Mouse (Mus musculus) kidney, postnatal 14 days (tissue): Measurements from ENCODE around the gene Srrm3.
A peak's percentile ranks its signal among the peaks of the same experiment; 100 is the strongest.

Source experiments
- DNase-seq: peaks from one replicate; pipeline ENCODE4 v3.0.0; 2022; ENCODE audit warnings: mixed read lengths

Gene Srrm3

DNA sequence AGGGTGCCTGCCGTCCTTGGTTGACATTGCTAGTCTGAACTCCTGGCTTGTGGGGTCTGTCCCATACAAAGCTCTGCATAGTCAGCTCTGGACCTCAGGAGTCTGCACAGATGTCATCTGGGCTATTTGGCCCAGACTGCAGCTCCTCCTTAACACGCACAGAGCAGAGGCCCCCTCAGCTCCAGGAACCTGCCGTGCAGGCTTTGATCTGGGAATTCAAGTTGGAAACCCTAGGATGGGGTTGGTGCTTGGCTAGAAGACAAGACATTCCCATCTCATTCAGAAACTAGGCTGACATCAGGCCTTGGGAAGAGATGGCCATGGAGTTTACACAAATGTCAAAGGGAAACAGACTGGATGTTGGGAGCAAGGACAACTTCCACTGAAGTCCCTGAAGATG is 17.8 kb downstream of the Srrm3 start:
- DNase-seq = no peak

DNA sequence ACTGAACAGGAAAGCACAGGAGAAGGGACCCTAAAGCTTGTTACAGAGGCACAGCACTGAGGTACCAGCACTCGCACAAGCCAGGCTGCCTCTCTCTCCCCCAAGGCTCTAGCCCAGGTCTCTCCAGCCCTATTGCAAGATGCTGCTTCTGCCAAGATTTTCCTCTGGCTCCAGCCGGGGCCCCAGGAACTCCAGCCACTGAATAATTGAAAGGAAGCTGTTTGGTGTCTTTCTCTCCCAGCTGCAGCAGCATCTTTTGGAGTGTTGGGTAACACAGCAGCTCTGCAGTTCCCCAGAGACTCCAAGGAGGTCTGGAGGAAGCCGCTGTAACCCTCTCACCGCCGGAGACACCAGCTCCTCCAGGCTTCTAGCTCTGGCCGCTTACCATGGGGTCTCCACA is 19.5 kb downstream of the Srrm3 start:
- DNase-seq = no peak

DNA sequence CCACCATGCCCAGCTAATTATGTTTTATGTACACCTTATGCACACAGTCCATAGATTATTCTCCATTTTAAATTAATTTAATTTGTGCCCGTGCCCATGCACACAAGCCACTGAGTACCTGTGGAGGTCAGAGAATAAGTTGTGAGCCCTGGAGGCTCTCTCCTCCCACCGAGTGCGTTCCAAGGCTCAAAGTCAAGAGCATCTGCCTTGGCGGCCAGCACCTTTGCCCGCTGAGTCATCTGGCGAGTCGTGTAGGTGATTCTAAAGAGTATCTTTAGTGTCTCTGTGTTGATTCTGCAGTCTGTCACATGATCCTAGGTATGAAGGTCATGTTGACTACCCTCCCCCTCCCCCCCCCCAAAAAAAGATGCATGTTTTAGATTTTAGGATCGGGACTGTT is 22.7 kb downstream of the Srrm3 start:
- DNase-seq = no peak

DNA sequence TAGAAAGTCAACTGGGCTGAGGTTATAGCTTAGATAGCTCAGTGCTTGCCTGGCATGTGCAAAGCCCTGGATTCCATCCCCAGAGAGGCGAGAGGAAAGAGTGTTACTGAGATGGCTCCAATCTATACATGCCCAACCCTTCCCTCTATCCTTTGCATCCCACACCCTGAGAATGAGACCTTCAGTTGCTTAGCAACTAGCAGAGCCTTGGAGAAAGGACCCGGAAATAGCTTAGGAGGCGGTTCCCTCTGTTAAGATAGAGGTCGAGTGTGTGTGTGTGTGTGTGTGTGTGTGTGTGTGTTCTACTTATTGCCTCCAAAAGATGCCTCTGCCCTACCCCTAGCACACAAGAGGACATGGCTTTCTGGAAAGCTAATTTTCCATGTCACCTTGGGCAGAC is 26.0 kb downstream of the Srrm3 start:
- no peak for DNase-seq

DNA sequence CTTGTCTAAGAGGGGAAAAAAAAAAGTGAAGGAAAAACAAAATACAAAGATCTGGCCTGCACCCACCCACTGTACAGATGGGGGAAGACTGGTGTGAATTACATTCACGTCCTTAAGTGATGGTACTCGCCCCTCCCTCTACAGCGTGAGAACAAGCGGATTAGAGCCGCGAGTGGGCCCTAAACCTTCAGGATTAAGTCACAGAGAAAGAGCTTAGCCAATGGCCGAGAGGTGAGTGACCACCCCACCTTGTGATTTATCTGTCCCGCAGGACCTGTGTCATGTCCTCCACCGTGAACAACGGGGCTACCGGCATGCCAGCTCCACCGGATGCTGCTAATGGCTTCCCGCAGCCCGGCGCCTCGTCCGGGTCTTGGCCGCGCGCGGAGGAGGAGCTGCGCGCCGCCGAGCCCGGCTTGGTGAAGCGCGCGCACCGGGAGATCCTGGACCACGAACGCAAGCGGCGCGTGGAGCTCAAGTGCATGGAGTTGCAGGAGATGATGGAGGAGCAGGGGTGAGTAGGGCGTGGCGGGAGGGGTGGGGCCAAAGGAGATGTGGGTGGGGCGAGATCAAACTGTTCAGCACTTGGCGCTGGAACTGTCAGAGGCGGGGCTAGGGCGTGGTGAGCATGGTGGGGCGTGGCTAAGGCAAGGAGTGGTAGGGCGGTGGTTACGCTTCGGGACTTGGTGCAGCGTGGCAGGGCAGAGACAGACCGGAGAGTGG is 28.2 kb downstream of the Srrm3 start:
- peak; percentile 61 for DNase-seq

DNA sequence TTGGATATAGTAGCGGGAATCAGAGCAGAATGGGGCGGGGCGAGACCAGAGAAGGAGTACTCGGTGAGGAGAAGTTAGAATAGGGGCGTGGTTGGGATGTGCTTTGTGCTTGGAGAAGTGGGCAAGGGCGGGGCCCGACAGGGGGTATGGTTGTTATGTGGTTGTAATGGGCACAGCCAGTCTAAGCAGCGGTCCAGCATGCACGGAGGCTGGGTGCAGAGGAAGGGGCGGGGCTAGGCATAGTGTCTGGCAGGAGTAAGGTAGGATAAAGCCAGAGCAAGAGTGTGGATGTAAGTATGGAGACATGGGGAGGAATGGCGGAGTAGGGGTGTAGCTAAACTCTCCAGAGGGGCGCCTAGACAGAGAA is 28.8 kb downstream of the Srrm3 start:
- no peak for DNase-seq

DNA sequence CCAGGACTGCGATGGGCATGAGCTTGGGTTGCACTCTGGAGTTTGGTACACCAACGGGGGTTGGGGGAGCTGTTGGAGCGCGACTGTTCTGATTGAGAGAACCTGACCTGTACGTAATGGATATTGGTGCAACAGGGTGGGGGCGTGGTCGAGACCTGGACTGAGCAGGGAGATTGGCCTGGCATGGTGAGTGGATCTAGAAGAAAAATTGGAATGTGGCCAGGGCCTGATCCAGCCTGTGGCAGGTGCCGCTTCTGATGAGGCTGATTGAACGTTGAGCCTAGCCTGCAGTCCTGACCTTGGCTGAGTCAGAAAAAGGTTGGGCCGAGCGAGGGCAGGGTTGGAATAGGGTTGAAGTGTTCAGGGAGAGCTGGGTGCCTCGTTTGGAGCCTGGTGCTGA is 29.3 kb downstream of the Srrm3 start:
- no peak for DNase-seq

DNA sequence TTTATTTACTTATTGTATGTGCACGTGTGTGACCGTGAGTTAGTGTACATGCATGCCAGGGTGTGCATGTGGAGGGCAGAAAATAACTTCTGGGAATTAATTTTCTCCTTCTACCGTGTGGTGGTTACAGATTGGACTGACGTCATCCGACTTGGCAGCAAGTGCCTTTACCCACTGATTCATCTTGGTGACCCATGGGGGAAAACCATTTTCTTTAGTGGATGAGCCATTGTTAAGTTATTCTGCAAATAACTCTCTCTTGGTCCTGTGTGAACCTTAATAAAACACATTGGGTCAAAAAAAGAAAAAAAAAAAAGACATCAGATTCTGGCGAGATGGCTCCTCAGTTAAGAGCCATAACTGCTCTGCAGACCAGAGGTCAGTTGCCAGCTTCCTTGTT is 35.0 kb downstream of the Srrm3 start:
- no peak for DNase-seq

DNA sequence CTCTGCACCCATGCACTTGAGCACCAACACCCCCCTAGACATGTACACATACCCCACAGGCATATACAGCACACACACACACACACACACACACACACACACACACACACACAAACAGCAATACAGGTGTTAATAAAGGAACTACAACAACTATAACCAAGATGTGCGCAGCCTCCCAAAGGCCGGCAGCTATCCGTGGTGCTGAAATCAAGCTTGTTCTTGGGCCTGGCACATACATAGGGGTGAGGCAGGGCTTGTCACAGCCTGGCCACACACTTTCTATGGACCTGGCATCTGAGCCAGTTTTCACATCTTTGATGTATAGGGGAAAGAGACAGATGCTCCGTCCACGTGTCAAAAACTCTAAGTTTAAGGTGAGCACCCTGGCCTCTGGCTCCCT is 36.7 kb downstream of the Srrm3 start:
- DNase-seq = peak; percentile 54

DNA sequence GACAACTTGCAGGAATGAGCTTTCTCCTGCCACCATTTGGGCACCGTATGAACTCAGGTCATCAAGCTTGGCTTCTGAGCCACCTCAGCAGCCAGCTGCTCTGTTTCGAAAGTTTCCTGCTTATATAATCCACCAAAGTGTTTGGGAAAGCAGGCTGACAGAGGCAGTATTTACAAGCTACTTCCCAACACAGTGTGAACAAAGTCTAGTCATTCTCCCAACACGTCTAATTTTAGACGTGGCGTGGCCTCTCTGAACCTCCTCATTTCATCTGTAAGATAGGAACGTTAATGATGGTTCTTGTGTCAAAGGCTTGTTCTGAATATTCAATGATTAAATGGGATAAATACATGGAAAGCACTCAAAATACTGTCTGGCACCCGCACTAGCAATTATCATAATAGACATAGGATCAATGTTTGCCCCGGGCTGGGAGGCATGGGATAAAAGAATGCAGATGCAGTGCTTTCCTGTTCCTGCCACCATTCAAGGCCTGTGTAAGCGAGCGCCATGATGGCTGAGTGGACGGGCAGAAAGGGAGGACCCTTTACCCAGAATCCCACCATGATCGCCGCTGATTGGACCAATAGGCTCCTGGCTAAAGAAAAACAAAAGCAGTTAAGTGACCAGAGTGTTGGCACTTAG is 39.1 kb downstream of the Srrm3 start:
- DNase-seq = no peak

DNA sequence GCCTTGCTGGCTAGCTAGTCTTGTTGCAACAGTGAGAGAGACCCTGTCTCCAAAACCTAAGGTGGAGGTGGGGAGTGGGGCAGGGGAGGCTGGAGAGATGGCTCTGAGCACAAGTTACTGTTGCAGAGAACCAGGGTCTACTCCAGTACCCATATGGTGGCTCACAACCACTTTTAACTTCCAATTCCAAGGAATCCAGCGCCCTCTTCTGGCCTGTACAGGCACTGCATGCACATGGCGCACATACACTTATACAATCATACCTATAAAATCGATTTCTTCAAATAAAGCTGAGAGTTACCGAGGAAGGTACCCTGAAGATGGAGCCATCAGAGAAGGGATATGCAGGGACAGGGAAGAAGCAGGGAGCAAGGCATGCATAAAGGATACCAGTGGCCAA is 40.8 kb downstream of the Srrm3 start:
- no peak for DNase-seq

DNA sequence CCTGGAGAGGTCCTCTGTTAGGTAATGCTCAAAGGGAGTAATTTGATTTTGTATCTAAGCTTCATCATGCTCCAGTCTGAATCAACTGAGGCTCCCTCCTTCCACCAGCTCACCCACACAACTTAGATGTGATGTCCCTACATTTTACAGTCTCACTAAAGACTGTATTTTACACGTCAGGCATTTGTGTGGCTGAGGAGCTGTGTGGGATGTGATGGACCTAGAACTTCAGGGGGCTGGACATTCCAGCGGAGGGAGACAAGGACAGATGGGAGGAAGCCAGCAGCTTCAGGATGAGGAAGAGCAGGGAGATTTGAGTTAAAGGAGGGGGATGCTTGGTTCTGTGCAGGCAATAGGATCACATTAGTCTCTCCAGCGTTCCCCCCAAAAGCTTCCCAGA is 41.2 kb downstream of the Srrm3 start:
- DNase-seq = no peak

DNA sequence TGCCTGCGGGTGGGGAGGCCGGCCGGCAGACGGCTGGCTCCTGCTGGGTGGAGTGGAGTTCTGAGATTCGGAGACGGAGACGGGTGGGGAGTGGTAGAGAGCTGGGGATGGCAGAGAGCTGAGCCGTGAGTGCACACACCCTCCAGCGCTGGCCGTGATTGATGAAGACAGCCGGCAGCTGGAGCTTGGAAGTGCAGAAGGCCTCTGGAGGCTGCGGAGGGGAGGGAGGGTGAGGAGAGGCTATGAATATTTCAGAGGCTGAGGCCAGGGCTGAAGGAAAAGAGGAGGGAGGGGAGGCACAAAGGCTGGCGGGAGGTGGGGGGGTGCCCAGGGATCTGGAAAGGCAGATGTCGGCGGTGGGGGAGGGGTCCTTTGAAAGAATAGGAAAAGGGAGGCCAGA is 44.3 kb downstream of the Srrm3 start:
- DNase-seq = no peak

DNA sequence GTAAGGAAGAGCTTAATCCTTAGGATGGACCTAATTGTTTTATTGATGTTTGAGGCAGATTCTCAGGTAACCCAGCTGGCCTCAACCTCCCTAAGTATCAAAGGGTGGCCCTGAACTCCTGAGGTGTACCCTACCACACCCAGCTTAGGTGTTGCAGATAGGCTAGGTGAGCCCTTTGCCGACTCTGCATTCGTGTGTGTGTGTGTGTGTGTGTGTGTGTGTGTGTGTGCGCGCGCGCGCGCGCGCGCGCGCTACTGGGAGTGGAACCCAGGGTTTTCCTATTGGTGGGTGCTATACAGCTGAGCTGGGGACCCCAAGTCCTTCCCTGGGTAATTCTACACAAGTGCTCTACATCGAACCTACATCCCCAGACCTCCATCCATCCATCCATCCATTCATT is 44.8 kb downstream of the Srrm3 start:
- DNase-seq = no peak

DNA sequence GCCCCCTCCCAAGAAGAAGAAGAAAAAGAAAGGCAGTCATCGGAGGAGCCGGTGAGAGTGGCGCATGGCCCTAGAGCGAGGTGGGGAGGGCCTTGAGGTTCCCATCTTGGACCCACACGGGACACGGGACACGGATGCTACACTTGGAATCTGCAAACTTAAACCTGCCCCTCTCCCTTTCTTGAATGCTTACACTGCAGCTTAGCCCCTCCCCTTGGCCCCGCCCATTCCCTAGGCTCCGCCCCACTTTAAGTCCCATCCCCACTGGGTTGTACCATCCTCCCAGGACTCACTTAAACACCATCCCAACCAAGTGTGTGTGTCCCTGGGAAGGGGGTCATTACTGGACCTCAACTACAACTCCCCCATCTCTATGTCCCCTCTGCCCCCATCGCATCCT is 45.7 kb downstream of the Srrm3 start:
- no peak for DNase-seq

DNA sequence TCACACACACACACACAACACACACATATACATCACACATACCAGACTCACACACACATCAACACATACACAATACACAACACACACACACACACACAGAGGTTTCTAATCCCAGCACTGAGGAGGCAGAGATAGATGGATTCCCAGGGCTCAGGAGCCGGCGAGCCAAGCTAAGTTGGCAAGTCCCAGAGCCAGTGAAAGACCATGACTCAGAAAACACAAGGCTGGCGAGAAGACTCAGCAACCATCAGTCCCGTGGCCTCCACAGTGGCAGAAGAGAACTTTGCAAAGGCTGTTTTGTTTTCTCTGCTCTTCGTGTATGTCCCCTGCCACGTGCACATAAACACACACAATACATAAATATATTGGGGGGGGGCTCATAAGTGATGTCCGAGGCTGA is 47.0 kb downstream of the Srrm3 start:
- DNase-seq = no peak

DNA sequence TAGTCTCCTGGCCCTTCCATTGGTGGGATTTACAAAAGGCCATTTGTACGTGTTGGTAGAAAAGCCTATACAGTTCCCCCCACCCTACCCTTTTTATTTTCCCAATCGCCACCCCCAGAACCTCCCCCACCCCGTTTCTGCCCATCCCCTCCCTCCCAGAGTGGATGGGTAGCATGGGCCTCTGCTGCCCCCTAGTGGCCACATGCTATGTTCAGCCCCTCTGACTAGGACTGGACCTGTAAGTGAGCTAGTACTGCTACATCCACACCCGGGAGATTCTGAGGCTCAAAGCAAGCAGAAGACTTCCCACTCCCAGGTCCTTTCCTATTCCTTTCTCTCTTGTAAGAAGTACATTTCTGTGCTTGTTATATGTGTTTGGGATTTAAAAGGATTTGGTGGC is 48.5 kb downstream of the Srrm3 start:
- peak; percentile 74 for DNase-seq

DNA sequence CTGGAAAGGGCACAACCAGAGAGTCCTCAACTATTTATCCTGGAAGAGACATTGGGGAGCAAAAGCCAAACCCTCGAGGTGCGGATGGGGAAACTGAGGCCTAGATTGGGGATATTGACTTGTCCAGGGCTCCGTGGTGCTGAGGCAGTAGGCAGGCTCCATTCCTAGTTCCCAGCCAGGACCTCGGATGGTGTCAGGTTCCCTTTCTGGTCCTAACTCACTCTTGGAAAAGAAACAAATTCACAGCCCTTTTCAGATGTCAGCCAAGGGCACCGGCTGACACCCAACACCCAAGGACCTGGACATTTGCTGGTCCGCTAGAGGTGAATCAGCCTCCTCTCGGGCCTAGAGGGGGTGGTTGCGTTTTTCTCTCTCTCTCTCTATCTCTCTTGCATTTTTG is 60.0 kb downstream of the Srrm3 start:
- no peak for DNase-seq

DNA sequence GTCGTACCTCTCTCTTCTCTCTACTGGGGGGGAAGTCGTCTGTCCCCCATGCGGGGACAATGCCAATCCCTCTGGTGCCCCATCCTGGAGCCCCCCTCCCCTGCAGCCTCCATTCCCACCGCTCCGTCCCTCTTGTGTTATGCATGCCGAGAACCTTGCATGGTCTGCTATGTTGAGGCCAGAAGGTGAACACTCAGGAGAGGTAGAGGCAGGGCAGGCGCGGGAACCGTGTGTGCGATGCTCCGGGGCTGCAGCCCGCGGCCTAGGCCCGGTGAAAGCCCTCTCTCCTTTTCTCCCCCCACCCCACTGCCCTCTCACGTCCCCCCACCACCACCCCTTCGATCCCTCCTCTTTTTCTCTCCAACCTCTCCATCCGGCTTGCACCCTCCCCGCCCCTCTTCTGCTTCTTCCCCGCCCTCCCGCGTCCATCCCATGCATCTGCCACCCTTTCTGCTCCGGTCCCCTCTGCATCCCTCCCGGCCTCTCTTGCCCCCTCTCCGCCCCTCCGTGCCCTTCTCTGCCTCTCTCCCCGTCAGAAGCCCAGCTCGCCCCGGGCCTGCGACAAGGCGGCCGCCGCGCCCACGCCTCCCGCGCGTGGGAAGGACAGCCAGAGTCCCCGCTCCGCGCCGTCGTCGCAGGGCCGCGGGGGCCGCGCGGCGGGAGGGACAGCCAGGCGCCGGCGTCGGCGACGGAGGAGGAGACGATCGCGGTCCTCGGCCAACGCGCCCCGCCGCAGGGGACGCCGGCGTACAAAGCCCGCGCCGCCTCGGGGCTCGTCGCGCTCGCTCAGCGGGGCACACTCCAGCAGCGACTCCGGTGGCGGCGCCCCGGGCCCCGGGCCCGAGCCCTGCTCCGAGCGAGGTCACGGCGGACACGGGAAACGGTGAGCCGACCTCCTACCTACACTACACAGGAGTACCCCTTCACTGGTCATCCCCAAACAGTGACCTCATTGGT is 61.2 kb downstream of the Srrm3 start:
- peak; percentile 41 for DNase-seq

DNA sequence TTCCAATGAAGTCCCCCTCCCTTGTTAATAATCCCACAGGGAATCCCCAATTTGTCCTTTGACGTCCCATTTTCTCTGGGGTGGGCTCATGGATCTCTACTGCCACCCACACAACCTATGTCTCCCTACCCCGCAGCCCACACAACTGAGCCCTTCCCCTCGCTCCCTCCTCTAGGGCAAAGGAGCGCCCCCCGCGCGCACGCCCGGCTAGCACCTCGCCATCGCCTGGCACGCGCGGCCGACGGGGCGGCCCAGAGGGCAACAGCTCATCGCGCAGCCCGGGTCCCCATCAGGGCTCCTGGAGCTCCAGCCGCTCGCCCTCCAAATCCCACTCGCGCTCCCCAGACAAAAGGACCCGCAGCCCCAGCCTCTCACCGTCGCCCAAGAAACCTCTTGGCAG is 62.0 kb downstream of the Srrm3 start:
- DNase-seq = no peak

DNA sequence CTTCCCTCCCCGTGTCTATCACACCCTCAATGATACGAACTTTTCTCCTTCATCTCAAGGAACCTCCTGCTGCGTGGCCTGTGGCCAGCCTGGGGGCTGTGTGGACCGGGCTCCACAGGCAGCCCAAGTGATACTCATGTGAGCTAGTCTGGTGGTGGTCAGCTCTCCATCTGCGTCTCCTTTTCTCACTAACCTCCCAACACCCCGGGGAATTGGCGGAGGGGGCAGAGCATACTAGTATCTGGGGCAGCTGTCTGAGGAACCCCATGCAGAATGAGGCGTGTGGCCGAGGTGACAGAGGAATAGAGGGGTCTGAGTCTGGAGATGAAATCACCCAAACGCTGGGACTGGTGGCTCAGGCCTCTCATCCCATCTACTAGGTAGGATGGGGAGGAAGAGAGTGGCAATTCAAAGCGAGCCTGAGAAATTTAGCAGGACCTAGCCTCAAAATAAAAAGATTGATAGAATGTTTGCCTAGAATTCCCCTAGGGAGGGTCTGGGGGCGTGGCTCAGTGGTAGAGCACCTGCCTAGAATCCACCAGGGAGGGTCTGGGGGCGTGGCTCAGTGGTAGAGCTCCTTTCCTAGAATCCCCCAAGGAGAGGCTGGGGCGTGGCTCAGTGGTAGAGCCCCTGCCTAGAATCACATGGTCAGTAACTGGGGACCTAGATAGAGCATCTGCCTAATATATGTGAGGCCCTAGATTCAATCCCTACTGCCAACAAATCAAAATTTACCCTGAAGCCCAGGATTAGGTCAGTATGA is 63.2 kb downstream of the Srrm3 start:
- no peak for DNase-seq

DNA sequence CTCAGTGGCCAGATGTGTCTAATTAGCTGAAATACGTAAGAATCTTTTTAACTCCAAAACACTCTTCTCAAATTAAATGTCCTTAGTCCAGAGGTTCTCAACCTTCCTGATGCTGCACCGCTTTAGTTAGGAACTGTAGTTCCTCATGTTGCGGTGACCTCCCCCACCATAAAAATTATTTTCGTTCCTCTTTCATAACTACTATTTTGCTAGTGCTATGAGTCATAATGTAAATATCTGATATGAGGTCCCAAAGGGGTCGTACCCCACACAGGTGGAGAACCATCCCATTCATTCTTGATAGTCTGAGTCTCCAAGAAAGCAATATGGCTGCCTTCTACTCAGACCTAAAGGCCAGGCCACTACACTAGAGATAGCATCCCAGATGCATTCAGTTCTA is 63.8 kb downstream of the Srrm3 start:
- no peak for DNase-seq

DNA sequence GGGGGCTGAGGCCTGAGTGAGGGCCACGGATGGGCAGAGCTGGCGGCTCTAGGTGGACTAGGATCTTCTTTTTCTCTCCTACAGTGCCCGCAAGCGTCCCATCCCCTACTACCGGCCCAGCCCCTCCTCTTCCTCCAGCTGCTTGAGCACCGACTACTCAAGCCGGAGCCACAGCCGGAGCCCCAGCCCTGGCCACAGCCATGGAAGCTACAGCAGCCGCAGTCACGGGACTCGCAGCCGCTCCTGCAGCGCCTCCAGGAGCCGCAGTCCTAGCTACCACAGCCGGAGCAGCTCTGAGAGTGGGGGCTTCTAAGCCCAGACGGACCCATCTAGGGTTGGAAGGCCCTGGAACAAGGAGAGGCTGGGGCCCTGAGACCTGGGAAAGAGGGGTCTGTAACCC is 66.3 kb downstream of the Srrm3 start:
- DNase-seq = no peak
